Mouse (Mus musculus): ENCODE data around the gene Prdx2. TPM values are rescaled to one million over a fixed set of nuclear protein-coding genes. Genes with fewer than 3 reads are reported as not detected.

Gene Prdx2
- total RNA-seq, 2 experiments from 2014 or later: 340 to 356 TPM

DNA sequence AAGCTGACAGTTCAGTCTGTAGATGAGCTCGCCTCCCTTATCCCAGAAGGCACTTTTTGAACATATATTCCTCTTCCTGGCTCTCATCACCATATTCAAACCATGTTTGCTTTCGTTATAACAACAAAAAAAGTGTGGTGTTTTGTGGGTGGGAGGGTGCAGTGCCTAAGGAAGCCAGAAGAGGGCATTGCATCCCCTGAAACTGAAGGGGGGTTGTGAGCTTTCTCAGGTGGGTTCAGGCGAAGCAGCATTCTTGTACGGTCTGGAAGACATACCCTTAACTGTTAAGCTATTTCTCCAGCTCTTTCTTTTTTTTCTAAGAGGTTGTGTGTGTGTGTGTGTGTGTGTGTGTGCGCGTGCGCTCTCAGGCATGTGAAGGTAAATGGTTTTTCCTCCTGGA lies 6.0 kb downstream of the Prdx2 start:
- intact Hi-C loops (cut with DNase I): loop anchor here (2.0 to 5.0 kb wide), 2 partner anchors 49 to 978 kb away; partner anchors contain the start of genes Asna1 and Samd1
- DNase-seq (ENCODE audit: low spot score in 2 of 2): peak in 1 of 2 experiments; percentile 77

DNA sequence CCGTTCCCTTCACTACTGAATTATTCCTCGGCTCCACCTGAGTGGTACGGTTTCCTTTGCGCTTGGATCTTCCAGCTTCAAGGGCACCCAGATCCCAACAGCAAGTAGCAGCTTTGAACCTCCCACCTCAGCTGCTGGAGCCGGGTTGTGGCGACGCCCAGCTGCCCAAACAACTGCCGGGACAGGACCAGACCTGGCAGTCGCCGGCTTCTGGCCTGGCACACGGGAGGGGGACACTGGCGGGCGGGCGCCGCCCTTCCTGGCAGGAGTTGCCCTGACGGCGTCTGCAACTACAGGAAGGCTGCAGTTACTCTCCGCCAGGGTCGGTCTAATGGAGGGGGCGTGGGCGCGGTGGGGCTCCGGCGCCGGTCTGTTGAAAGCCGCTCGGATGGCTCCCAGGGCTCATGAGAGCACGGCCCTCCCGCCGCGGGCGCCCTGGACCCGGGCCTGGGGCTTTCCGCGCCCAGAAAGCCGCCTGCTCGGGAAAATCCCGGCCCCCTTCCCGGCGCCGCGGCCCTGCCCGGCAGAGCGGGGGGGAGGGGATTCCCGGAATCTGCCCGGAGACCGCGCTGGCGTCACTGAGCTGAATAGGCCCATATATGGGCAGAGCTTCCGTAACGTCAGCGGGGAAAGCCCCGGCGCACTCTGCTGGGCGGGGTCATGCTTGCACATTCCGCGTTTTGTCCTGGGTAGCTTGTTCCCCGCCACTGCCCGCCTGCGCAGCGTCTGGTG lies 6.8 kb downstream of the Prdx2 start:
- intact Hi-C loops (cut with DNase I): loop anchor here (1.0 to 5.0 kb wide), 2 partner anchors 14 to 979 kb away; partner anchors contain the start of genes Hook2 and Samd1
- peak; percentile 97 for DNase-seq (ENCODE audit: low spot score in 2 of 2)

DNA sequence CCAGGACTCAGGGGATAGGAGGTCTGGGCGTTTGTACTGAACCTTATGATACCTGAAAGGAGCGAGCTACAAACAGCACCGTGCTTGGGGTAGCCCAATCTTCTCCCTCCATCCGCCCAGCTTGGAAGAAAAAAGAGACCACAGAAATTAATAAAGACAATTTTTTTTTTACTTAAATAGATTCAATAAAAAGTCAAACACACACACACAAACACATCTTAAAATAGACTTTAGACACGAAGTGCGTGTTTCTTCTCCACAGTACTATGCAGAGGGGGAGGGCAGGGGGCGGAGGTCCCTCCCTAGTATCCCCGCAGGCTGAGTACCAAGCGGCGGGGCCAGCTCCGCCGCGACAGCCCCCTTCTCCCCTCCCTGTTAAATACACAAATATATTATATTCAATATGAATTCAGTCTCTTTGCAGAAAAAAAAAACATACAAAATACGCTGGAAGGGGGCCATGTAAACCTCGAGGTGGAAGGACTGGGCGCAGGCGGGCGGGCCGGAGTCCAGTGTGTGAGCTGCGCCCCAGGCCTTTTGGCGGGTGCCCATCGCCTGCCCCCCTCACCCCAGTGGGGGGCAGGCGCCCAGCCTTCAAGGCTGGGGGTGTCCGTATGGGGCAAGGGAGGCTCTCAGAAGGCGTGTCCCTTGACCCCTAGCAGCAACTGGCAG lies 7.5 kb downstream of the Prdx2 start:
- no peak for DNase-seq (ENCODE audit: low spot score in 2 of 2)
- intact Hi-C loops (cut with DNase I): loop anchor here (1.0 to 5.0 kb wide), 2 partner anchors 13 to 980 kb away; partner anchors contain the start of genes Hook2 and Samd1

DNA sequence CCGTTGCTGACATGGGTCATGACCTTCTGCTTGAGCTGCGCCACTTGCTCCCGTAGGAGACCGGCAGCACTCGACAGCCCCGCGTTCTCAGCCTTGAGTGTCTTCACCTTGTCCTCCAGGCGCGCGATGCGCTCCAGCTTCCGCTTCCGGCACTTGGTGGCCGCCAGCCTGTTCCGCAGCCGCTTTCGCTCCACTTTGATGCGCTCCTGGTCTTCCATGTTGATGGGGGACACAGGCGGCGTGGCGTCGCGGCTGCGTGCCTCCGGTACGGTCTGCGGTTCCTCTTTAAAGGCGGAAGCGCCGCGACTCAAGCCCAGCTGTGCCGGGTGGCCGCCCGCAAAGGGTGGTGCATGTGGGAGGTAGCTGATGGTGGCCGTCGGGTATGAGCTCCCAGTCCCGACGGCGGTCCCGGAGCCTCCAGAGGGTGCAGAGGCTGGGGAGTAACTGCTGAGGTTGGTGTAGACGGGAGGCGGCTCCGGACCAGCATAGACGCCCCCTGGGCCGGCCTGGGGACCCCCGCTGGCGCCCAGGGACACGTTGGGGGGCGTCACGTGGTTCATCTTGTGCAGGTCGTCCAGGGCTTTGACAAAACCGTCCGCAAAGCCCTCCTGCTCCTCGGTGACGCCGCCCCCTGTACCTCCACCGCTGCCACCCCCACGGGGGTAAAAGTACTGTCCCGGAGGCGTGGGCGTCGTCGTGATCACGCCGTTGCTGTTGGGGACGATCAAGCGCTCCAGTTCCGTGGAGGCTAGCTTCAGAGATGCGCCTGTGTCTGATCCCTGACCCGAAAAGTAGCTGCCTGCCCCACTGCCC lies 8.3 kb downstream of the Prdx2 start:
- intact Hi-C loops (cut with DNase I): loop anchor here (1.0 to 5.0 kb wide), 2 partner anchors 9 to 980 kb away; partner anchors contain the start of gene Samd1
- peak; percentile 60 to 72 for DNase-seq (ENCODE audit: low spot score in 2 of 2)

DNA sequence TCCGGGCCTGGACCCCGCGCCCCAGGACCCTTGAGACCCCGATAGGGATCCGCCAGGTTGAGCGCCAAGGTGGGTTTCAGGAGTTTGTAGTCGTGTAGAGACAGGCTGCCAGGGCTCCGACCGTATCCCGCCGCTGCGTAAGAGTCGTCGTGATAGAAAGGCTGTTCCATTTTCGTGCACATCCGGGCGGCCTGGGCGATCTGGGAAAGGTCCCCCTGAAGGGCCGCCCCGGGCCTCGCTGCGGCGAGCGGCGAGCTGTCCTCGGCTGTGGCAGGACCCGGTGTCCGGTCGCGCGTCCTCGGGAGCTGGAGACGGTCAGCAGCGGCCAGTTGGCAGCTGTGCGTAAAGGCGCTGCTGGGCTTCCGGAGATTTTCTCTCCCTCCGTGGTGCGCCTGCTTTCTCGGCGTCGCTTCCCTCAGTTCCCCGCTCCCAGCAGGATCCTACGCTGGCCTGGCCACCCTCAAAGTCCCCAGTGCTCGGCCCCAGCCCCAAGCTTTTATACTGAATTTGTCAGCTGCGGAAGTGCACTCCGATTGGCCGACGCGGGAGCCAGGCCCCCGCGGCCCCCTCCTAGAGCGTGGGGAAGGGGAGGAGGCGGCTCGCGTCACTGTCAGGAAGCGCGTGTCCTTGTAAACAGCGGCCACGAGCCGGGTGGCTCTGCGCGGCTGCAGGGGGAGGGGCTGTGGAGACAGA lies 9.0 kb downstream of the Prdx2 start, which contains the start of gene Junb:
Junb (minus strand) TSS at position 471 of the 693 bp plus-strand sequence.
- intact Hi-C loops (cut with DNase I): loop anchor here (1.0 to 5.0 kb wide), 2 partner anchors 8 to 981 kb away; partner anchors contain the start of gene Samd1
- peak; percentile 95 to 98 for DNase-seq (ENCODE audit: low spot score in 2 of 2)

DNA sequence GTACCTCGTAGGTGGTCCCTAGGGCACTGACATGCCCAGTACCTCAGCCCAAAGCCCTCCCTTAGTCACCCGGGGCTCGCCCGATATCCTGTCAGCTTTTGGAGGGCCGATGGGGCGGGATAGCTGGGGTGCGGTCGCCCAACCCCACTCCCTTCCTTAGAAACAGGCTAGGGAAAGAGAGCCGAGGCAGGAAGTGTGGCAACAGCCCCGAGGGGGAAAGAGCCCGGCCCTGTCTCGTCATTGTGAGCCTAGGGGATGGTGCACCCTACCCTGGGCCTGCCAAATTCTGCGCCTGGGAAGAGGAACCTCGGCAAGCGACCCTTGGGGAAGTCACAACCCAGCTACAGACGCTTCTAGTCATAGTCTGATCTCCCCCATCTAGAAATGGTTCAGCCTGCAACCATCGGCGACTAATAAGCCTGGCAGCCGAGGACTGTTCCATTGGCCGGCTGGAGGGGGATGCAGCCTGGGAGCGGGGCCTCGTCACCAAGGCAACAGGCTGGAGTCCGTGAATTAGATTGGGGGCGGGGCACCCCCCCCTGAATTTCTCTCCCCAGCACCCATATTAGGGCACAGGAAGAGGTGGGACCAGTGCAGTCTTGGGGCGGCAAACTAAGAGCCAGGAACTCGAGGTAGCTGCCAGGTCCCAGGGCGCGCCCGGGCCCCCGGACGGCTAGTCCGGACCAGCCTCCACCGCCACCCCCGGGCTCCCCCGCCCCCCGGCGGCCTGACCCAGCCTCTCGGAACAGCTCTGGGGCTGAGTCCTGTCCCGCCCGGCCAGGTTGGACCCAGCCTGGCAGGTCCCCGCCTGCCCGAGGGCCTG lies 10.4 kb downstream of the Prdx2 start:
- intact Hi-C loops (cut with DNase I): loop anchor here (5.0 kb wide), 1 partner anchor 983 kb away; the partner anchor contains the start of gene Samd1

DNA sequence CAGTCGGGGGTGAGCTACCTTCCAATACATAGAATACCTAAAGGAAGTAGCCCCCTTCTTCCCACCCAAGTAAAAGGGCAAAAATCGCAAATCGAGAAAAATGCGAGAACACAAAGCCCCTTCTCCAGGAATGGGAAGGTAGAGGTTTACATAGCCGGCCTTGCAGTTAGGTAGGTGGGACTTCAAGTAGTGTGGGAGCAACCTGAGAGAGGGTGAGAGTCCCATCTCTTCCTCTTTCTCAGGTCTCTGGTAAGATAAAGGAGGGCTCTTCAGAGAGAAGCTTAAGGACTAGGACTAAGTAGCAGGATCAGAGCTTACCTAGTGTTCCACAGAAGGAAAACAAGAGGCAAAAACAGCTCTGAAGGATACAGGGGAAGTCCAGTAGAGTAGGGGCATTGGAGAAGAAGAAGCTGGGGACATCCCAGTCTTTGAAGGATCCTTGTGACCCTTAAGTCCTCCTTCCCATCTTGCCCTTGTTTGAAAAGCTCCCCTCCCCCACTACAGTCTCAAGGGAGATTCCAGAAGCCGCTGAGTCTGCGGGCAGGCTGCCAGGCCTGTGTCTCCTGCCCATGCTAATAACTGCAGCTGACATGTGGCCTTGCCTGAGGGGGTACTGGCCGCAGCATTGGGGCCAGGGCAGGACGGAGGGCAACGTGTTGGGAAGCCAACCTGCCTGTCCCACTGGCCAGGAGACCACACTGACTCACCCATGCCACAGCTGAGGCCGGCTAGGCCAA lies 11.4 kb downstream of the Prdx2 start:
- intact Hi-C loops (cut with DNase I): no loop called here
- DNase-seq (ENCODE audit: low spot score in 2 of 2): peak; percentile 56 to 64

More for the DNA sequence above, 10.4 kb downstream of the Prdx2 start:
- peak; percentile 93 to 96 for DNase-seq (ENCODE audit: low spot score in 2 of 2)

DNA sequence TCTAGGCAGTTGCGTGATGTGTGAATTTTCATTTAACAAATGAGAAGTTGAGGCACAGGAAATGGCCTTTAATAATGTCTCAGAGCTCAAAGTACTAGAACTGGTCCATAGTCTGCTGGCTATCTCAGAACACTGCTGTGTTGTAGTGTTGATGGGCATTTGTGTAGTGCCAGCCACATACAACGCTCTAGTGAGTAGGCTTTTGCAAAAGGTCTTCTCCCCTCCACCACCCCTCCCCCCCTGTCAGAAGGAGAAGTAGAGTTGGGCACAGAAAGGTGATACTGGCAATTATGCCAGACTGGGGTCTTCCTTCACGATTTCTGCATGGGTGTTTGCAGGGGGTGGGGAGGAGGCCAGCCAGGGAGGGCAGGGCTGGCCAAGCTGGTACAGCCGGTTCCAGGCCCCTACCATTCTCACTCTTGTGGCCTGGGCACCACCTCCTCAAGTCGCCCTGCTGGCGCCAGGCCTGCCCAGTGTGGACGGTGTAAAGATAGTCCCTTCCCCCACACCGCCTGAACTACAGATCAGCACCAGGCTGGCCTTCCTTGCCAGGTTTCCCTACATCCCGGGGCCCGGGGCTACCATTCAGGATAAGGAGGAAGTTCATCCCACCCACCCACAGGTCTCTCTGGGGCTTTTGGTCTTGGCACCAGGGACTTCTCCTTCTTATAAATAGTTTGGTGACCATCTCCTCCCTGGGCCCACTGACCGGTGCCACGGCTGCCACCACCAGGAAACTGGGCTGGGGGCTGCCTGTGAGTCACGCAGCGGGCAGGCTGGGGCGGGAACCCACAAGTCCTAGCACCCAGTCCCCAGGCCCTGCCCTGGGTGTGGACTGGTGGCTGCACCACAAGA lies 12.5 kb downstream of the Prdx2 start:
- DNase-seq (ENCODE audit: low spot score in 2 of 2): peak in 1 of 2 experiments; percentile 19
- intact Hi-C loops (cut with DNase I): no loop called here

DNA sequence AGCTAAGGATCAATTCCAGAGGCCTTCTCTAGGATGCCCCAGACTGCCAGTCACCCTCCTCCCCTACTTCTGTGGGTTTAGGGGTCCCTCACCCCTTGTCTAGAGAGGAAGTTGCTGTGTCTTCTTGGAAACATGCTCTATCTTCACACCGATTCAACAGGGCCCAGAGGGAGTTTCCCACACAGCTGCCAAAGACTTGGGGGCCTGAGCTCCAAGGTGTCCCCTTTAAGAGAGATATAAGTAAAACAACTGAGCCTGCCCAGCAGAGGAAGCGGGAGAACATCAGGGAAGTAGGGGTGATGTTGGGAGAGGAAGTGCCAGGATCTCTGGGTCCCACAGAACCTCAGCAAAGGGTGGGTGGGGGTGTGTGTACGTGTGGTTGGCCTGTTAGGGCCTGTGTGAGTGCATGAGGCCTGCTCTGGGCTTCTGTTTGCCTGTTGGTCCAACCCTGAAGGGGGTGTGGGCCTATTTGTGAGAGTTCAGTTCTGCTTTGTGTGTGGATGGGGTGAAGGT lies 13.2 kb downstream of the Prdx2 start:
- DNase-seq (ENCODE audit: low spot score in 2 of 2): no peak

DNA sequence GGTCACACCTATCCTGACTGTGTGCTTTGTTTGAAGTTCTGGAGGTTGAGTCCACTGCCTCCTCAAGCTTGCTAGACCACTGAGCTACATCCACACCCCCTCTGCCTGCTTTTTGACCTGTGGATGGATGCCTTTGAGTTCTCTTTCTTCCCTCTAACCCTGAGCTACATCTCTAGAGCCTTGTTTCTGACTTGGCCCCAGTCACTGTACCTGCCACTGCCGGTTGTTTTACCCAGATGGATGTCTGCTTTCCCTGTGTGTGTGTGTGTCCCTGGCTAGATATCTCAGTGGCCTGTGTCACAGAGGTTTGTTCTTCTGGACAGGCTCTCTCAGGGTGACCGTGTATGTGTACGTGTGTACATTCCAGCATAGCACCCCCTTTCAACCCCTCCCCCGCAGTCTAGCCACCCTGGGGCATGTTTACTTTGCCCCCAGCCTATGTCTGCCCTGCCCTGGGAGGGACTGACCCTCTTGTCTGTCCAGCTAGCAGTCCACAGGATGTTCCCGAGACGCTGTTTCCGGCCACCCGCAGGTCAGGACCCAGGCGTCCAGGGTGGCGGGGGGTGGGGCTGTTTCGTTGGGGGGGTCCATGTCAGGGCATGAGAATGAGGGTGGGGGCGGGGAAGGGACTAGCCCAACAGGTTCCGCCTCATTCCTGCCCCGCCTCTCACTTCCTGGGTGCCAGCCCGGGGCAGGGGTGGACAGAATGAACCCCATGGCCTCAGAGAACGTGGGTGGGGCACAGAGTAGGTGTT lies 15.1 kb downstream of the Prdx2 start:
- intact Hi-C loops (cut with DNase I): no loop called here
- DNase-seq (ENCODE audit: low spot score in 2 of 2): no peak

More for the DNA sequence above, 13.2 kb downstream of the Prdx2 start:
- intact Hi-C loops (cut with DNase I): no loop called here

DNA sequence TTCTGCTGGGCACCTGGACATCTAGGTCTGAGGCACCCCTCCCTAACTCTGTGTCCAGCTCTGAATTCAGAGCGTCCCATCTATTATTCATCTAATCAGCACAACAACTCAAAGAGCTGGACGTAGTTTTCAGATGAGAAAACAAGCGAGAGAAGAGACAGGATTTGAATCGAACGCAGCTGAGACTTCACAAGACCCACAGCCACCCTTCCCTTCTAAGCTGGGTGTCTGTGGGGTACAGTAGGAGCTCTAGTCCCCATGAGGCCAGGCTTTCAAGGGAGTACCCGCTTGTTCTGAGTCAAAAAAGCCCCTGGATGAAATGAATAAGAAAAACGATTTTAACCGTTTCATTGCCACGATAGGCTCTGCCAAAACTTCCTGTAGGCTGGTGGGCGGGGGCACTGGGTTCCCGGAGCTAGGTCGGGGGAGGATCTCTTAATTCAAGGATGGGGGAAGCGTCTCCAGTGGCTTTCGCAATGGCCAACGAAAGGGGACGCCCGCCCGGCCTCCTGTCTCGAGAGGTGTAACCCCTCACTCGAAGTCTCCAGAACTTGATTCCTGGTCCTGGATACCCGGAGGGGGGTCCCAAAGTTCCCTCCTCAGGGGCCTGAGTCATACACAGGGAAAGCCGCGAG lies 15.8 kb downstream of the Prdx2 start:
- peak in 1 of 2 experiments; percentile 36 for DNase-seq (ENCODE audit: low spot score in 2 of 2)
- intact Hi-C loops (cut with DNase I): no loop called here

DNA sequence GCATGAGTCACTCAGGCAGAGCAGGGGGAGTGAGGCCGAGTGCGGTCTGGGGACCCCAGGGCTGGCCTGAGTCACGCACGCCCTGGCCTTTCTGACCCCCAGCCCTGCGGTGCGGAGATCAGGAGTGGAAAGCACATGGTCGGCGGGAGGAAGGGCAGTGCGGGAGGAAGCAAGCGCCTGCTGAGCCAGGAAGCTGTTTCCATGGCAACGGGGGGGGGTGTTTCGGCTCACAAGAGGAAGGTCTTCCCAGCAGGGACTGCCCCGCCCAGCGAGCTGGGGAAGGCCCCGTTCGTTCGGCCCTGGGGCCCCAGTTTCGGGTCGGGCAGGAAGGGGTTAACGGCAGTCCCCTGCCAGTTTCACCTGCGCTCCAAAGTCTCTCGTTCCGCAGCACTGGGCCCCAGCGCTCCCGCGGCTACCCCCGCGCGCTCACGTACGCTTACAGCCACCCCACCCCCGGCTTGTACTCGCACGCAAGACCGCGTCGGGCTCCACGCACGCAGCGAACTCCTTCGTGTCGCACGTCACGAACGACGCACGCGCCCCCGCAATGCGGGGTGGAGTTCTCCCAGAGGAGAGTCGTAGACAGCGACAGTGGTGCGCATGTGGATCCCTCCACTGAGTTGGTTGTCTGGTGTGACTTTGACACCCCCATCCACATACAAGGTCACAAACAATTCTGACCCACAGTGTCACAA lies 16.4 kb downstream of the Prdx2 start:
- peak; percentile 96 to 98 for DNase-seq (ENCODE audit: low spot score in 2 of 2)
- intact Hi-C loops (cut with DNase I): loop anchor here (1.0 kb wide), 1 partner anchor 8 kb away; the partner anchor contains the start of gene Junb

DNA sequence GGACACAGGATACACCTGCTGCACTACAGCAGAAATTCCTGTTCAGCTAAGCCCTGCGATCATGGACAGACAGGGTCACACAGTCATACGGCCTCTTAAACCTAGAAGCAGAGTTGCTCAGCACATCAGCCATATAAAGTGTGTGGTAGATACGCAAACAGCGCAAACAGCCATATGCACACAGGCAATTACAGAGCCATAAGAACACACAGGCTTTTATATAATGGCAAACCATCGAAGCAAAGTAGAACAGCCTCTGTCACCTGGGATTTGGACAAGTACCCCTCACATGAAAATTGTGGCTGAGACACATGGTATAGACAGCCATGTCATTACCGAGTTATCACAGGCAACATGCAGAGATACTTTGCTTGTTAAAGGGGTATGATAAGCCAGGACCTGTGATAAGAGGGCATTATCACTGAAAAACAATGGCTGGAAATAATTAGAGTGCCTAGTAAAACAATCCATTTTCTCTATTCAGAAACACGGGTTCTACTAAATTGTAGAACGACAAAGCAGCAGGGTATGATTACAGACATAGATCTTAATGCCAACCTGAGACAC lies 17.1 kb downstream of the Prdx2 start:
- intact Hi-C loops (cut with DNase I): loop anchor here (1.0 kb wide), 1 partner anchor 8 kb away; the partner anchor contains the start of gene Junb
- no peak for DNase-seq (ENCODE audit: low spot score in 2 of 2)

DNA sequence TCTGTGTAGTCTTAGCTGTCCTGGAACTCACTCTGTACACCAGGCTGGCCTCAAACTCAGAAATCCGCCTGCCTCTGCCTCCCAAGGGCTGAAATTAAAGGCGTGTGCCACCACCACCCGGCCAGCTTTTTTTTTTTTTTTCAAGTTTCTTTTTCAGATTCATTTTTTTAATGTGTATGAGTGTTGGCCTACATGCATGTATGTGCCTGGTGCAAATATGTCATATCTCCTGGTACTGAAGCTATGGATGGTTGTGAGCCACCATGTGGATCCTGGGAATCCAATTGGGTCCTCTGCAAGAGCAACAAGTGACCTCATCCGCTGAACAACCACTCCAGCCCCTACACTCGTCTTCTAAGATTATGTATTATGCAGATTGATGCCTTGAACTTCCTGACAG lies 18.0 kb downstream of the Prdx2 start:
- intact Hi-C loops (cut with DNase I): no loop called here
- DNase-seq (ENCODE audit: low spot score in 2 of 2): no peak

All from left cerebral cortex, postnatal 25 days (tissue).